Comparison of ENCODE assay signal across 8 mouse cellular contexts in the genomic region with DNA sequence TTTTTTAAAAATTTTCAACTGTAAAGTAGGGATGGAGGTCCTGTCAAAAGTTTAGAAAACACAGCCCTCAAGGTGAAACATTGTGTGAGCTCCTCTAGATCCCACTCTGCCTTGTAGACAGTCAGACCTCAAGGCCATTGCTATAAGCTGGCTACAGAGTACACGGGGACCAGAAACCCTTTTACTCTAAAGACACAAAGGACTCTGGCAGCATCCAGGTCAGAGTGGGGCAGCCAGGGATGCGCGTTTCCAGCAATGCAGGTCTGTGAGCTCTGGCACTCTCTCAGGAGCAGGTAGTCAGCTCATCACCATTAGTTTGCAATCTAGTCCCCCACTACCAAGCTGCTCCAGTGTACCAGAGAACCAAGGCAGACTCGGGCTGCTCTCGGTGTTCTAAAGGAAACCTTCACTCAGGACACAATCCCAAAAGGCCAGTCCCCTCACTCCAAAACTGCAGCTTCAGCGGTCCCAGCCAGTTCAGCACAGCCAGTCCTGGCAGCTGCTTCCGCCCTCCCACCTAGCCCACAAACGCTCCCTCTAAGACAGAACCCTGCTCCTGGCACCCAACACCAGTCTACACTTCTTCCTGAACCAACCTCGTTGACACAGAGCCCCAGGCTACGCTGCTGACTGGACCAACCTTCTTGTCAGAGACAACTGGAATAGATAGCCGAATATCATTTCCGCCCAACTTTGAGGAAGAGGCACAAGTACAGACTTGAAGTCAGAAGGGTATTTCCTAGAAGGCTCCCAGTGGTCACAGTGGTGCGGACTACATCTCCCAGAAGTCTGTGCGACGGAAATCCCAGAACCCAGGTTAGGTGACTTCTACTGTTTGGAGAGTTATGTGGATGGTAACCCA. TPM values are rescaled to one million over a fixed set of nuclear protein-coding genes. Genes with fewer than 3 reads are reported as not detected.
A peak's percentile ranks its signal among the peaks of the same experiment; 100 is the strongest.
DNase-seq lines count a peak whose midpoint lies in the region; ATAC-seq and TF ChIP-seq lines count a peak whose summit lies in the region.
"Not testable (repeated sequence)": the region's sequence is repeated elsewhere in the genome, so short reads cannot be mapped to it uniquely, and the experiment has no call there.

TSS of gene Gm28041 (minus strand) at position 684 of the 862 bp plus-strand sequence.
TSS of gene Zfp456 (minus strand) at position 761 of the 862 bp plus-strand sequence.

- not testable (repeated sequence) for H3K4me1 ChIP-seq in cerebellum, adult 2 months (ENCODE audit: control insufficient read depth, insufficient read depth, low read length); lung, embryonic 14.5 days (ENCODE audit: insufficient read depth); neural tube, embryonic 15.5 days

- peak within 1 kb of the TSS; percentile 64 for H3K4me3 ChIP-seq in cerebellum, adult 2 months (replicated peaks; ENCODE audit: insufficient read depth, low read depth, low read length)
- H3K4me3 ChIP-seq in layer of hippocampus, adult 2 months = peak within 1 kb of the TSS; percentile 42
- H3K4me3 ChIP-seq in lung, embryonic 14.5 days (ENCODE audit: low read depth, low read length) = peak within 1 kb of the TSS; percentile 48
- peak within 1 kb of the TSS; percentile 42 for H3K4me3 ChIP-seq in neural tube, embryonic 15.5 days (replicated peaks)

- not testable (repeated sequence) for TF ChIP-seq CTCF in cerebellum, adult 2 months (IDR thresholded peaks at IDR 0.05; ENCODE audit: borderline replicate concordance, insufficient read depth, low read depth, low read length); layer of hippocampus, adult 2 months (conservative IDR thresholded peaks at IDR 0.05); lung, embryonic 14.5 days (IDR thresholded peaks at IDR 0.05; ENCODE audit: low read depth)

- WGBS in cerebellum, adult 2 months = 19% methylated on average over 13 of the region's 15 CpGs
- 13% methylated on average over 13 of the region's 15 CpGs for WGBS in lung, embryonic 14.5 days
- WGBS in neural tube, embryonic 15.5 days = 22% methylated on average over 15 of the region's 15 CpGs

- not testable (repeated sequence) for H3K36me3 ChIP-seq in lung, embryonic 14.5 days (ENCODE audit: insufficient read depth); neural tube, embryonic 15.5 days

- peak within 1 kb of the TSS; percentile 58 for H3K4me2 ChIP-seq in lung, embryonic 14.5 days
- H3K4me2 ChIP-seq in neural tube, embryonic 15.5 days = peak within 1 kb of the TSS; percentile 58

- DNase-seq in ES-CJ7 (ENCODE audit: low read depth, low spot score) = peak; percentile 66
- peak; percentile 43 to 45 for DNase-seq in cerebellum, adult 2 months
- peak; percentile 20 to 22 for DNase-seq in layer of hippocampus, adult 2 months (ENCODE audit: low spot score in 2 of 2)
- DNase-seq in lung, embryonic 14.5 days = peak; percentile 82
- peak; percentile 65 to 80 for DNase-seq in thymus, adult 18-20 months

- H3K9ac ChIP-seq in lung, embryonic 14.5 days = peak within 1 kb of the TSS; percentile 43
- 0 out of 2 replicates have a peak within 1 kb of the TSS, but pooled peaks have one; percentile 20 for H3K9ac ChIP-seq in neural tube, embryonic 15.5 days (replicated peaks)

- not testable (repeated sequence) for H3K27me3 ChIP-seq in cerebellum, adult 2 months (ENCODE audit: control insufficient read depth, insufficient read depth, low read length); lung, embryonic 14.5 days (ENCODE audit: insufficient read depth, low read length); neural tube, embryonic 15.5 days (replicated peaks)

- H3K27ac ChIP-seq in cerebellum, adult 2 months (ENCODE audit: insufficient read depth, low read length); layer of hippocampus, adult 2 months; lung, embryonic 14.5 days (ENCODE audit: low read depth); neural tube, embryonic 15.5 days (replicated peaks): not testable (repeated sequence)

- TF ChIP-seq POLR2A in cerebellum, adult 2 months (IDR thresholded peaks at IDR 0.05; ENCODE audit: borderline replicate concordance, insufficient read depth, low read length) = not testable (repeated sequence)

- H3K9me3 ChIP-seq in lung, embryonic 14.5 days (ENCODE audit: low read depth, low read length); neural tube, embryonic 15.5 days (replicated peaks): not testable (repeated sequence)

- peak; percentile 99 for ATAC-seq in frontal cortex, adult (ENCODE audit: low TSS enrichment)
- ATAC-seq in hematopoietic stem cell, adult 5-6 weeks (replicated peaks in 1 of 2; ENCODE audit: insufficient read depth in 1 of 2, low FRiP score in 2 of 2, low TSS enrichment in 1 of 2, low read depth in 1 of 2, poor library complexity in 2 of 2, severe bottlenecking in 2 of 2) = peak; percentile 98
- ATAC-seq in lung, embryonic 14.5 days (ENCODE audit: insufficient read depth) = peak; percentile 99
- peak; percentile 96 for ATAC-seq in neural tube, embryonic 15.5 days (ENCODE audit: low FRiP score)

RNA-seq across cellular contexts. Expression of gene Gm28041, which starts in this region (rescaled TPM):
- not detected in 2 replicates for polyA plus RNA-seq in cerebellum, adult 2 months (2012; rRNA removed)
- total RNA-seq in hematopoietic stem cell, adult 5-6 weeks (2017) = 3.2 and 3.8 TPM in 2 replicates
- total RNA-seq in layer of hippocampus, adult 2 months (2021) = under 1 TPM in 1 of 2 experiments, not detected in 1; 0.72 TPM
- 0.28 and 0.37 TPM in 2 replicates for polyA plus RNA-seq in lung, embryonic 14.5 days (2014; fragmentation: Nextera tagmentation; extraction: Ambion mirVana)
- polyA plus RNA-seq in neural tube, embryonic 15.5 days (2015; fragmentation: Nextera tagmentation; extraction: Ambion mirVana) = 0.27 TPM in 1 of 2 replicates, not detected in the other

RNA-seq across cellular contexts. Expression of gene Zfp456, which starts in this region (rescaled TPM):
- 0.30 and 0.77 TPM in 2 replicates for polyA plus RNA-seq in cerebellum, adult 2 months (2012; rRNA removed)
- 5.9 and 6.1 TPM in 2 replicates for total RNA-seq in hematopoietic stem cell, adult 5-6 weeks (2017)
- under 1 TPM; 0.52 to 0.59 TPM for total RNA-seq in layer of hippocampus, adult 2 months (2021)
- polyA plus RNA-seq in lung, embryonic 14.5 days (2014; fragmentation: Nextera tagmentation; extraction: Ambion mirVana) = 1.8 and 2.2 TPM in 2 replicates
- 0.65 and 1.1 TPM in 2 replicates for polyA plus RNA-seq in neural tube, embryonic 15.5 days (2015; fragmentation: Nextera tagmentation; extraction: Ambion mirVana)

Comparison
In these comparisons a context has a peak if more than half of its experiments do, and no peak if none do; other contexts are left out.
1. Peak in DNase-seq and H3K4me3 ChIP-seq in cerebellum, adult 2 months; RNA of the genes that start here not detected or under 1 TPM.
2. Peak in DNase-seq and H3K4me3 ChIP-seq in layer of hippocampus, adult 2 months; RNA of the genes that start here not detected or under 1 TPM.
3. DNase-seq: peak in every context shown above with its lines; median percentile 82 in lung, embryonic 14.5 days; 72 in thymus, adult 18-20 months; 66 in ES-CJ7; 44 in cerebellum, adult 2 months; 21 in layer of hippocampus, adult 2 months.